13 mouse cellular contexts compared by ENCODE assay signal in genomic region chr10:29354183-29354582, GRCm38 (mm10). TPM values are rescaled to one million over a fixed set of nuclear protein-coding genes. Genes with fewer than 3 reads are reported as not detected.
DNase-seq lines count a peak whose midpoint lies in the region; ATAC-seq lines count a peak whose summit lies in the region.
"Had no signal": no experiment of that assay in that cellular context is flagged by ENCODE, and none has a peak within 500 bp of the region (broad histone marks: within the 10 kb centered on the region; RNA-seq: fewer than 3 reads in every experiment).

No protein-coding gene starts in this region.

- no peak for DNase-seq in neural tube, embryonic 10.5 days (ENCODE audit: extremely low spot score, low spot score)
- peak; percentile 48 to 74 for DNase-seq in layer of hippocampus, adult 18-20 months (ENCODE audit: low spot score in 2 of 2)
- DNase-seq in testis, postnatal 14 days (ENCODE audit: low spot score), result no peak
- DNase-seq in testis, postnatal 10 days (ENCODE audit: low spot score), result no peak
- no peak for DNase-seq in adrenal gland, postnatal 10 days
- no peak for DNase-seq in embryo, embryonic 10.5 days (ENCODE audit: low spot score)
- DNase-seq: embryo, embryonic 11 days; gastrocnemius, postnatal 36 days; lung, postnatal 14 days; thymus, adult 2 months had no signal

- peaks cover 3% of the 10 kb centered on the region; the same call in 1 of the 2 replicates for H3K36me3 ChIP-seq in neural tube, embryonic 12.5 days
- H3K36me3 ChIP-seq in midbrain, embryonic 15.5 days (replicated peaks), result no peaks in the 10 kb centered on the region

- 53% methylated on average over 7 of the region's 7 CpGs for WGBS in neural tube, embryonic 12.5 days
- WGBS in midbrain, embryonic 15.5 days, result 33% methylated on average over 7 of the region's 7 CpGs

- H3K4me2 ChIP-seq in neural tube, embryonic 12.5 days (replicated peaks), result no peak overlapping the region
- H3K4me2 ChIP-seq in midbrain, embryonic 15.5 days, result no peak overlapping the region
- H3K4me2 ChIP-seq: limb, embryonic 12.5 days had no signal

- no peak overlapping the region for H3K9ac ChIP-seq in neural tube, embryonic 12.5 days
- H3K9ac ChIP-seq in midbrain, embryonic 15.5 days, result no peak overlapping the region
- H3K9ac ChIP-seq: limb, embryonic 12.5 days had no signal

- H3K4me3 ChIP-seq in neural tube, embryonic 12.5 days, result no peak overlapping the region
- H3K4me3 ChIP-seq in midbrain, embryonic 15.5 days, result no peak overlapping the region
- H3K4me3 ChIP-seq: limb, embryonic 12.5 days had no signal

- no peaks in the 10 kb centered on the region for H3K27me3 ChIP-seq in neural tube, embryonic 12.5 days (replicated peaks)
- H3K27me3 ChIP-seq in midbrain, embryonic 15.5 days (replicated peaks), result no peaks in the 10 kb centered on the region
- H3K27me3 ChIP-seq: limb, embryonic 12.5 days had no signal

- ATAC-seq in neural tube, embryonic 12.5 days (ENCODE audit: low FRiP score, low read depth), result 0 out of 2 replicates have a peak, but pooled peaks have one; percentile 21
- ATAC-seq in midbrain, embryonic 15.5 days (replicated peaks), result 0 out of 2 replicates have a peak, but pooled peaks have one; percentile 46

- H3K4me1 ChIP-seq in neural tube, embryonic 12.5 days, result peaks cover 4% of the 10 kb centered on the region; the same call in 1 of the 2 replicates
- peaks cover 43% of the 10 kb centered on the region for H3K4me1 ChIP-seq in midbrain, embryonic 15.5 days

- no peak overlapping the region for H3K27ac ChIP-seq in neural tube, embryonic 12.5 days
- no peak overlapping the region for H3K27ac ChIP-seq in midbrain, embryonic 15.5 days
- H3K27ac ChIP-seq: limb, embryonic 12.5 days had no signal

- no peaks in the 10 kb centered on the region for H3K9me3 ChIP-seq in neural tube, embryonic 12.5 days
- H3K9me3 ChIP-seq in midbrain, embryonic 15.5 days, result no peaks in the 10 kb centered on the region
- H3K9me3 ChIP-seq: limb, embryonic 12.5 days had no signal

RNA-seq across cellular contexts. Expression of gene Rnf146, which starts 8.1 kb away (rescaled TPM):
- polyA plus RNA-seq in neural tube, embryonic 12.5 days (2016; fragmentation: Nextera tagmentation; extraction: Ambion mirVana), result 73.5 and 74.7 TPM in 2 replicates
- total RNA-seq in layer of hippocampus, adult 18-20 months (2021), result 100 to 1,000 TPM; 100 to 111 TPM
- polyA plus RNA-seq in midbrain, embryonic 15.5 days (2015; fragmentation: Nextera tagmentation; extraction: Ambion mirVana), result 90.9 and 95.0 TPM in 2 replicates
- total RNA-seq in adrenal gland, postnatal 10 days (2021), result 10 to 100 TPM; 38.3 to 49.6 TPM

RNA-seq across cellular contexts. Expression of gene Echdc1, which starts 41.2 kb away (rescaled TPM):
- 21.4 and 24.9 TPM in 2 replicates for polyA plus RNA-seq in neural tube, embryonic 12.5 days (2016; fragmentation: Nextera tagmentation; extraction: Ambion mirVana)
- total RNA-seq in layer of hippocampus, adult 18-20 months (2021), result 10 to 100 TPM; 32.8 to 35.3 TPM
- 23.4 and 23.5 TPM in 2 replicates for polyA plus RNA-seq in midbrain, embryonic 15.5 days (2015; fragmentation: Nextera tagmentation; extraction: Ambion mirVana)
- 10 to 100 TPM; 64.6 to 72.2 TPM for total RNA-seq in adrenal gland, postnatal 10 days (2021)

Comparison
In these comparisons a context has a peak if more than half of its experiments do, and no peak if none do; other contexts are left out.
1. DNase-seq: peak in layer of hippocampus, adult 18-20 months (2 of 2); none in neural tube, embryonic 10.5 days (single experiment), testis, postnatal 14 days (single experiment), testis, postnatal 10 days (single experiment), adrenal gland, postnatal 10 days (single experiment) and embryo, embryonic 10.5 days (single experiment).